Mouse (Mus musculus) cerebellum, adult 2 months (tissue): ENCODE results near the gene Gm20458. TPM values are rescaled to one million over a fixed set of nuclear protein-coding genes. Genes with fewer than 3 reads are reported as not detected.

Source experiments
- DNase-seq, 2 experiments: peaks; one replicate each; pipeline ENCODE4 v3.0.0; 2021
- H3K27ac ChIP-seq: fragments of 200-500 bp; 2 replicates; pipeline ENCODE4 v1.5.1; 2012; ENCODE audit warnings: low read length, control low read depth, inconsistent platforms; ENCODE audit not compliant: insufficient read depth
- H3K27me3 ChIP-seq: fragments of 200-500 bp; 2 replicates; pipeline ENCODE4 v1.6.1; 2012; ENCODE audit warnings: inconsistent platforms, mild to moderate bottlenecking, low read length, moderate library complexity; ENCODE audit not compliant: control insufficient read depth, insufficient read depth
- H3K4me1 ChIP-seq: fragments of 200-500 bp; 2 replicates; pipeline ENCODE4 v1.6.1; 2011; ENCODE audit warnings: low read length; ENCODE audit not compliant: control insufficient read depth, insufficient read depth
- H3K4me3 ChIP-seq: fragments of 200-500 bp; replicated peaks from 2 replicates; pipeline ENCODE3; 2011; ENCODE audit warnings: mild to moderate bottlenecking, low read depth, low read length, control low read depth; ENCODE audit not compliant: insufficient read depth
- CTCF ChIP-seq: fragments of 200-500 bp; IDR thresholded peaks from 2 replicates; pipeline ENCODE4 v1.5.1; 2011; ENCODE audit warnings: low read depth, mild to moderate bottlenecking, control low read depth, low read length, moderate library complexity, borderline replicate concordance; ENCODE audit not compliant: insufficient read depth
- POLR2A ChIP-seq: fragments of 200-500 bp; IDR thresholded peaks from 2 replicates; pipeline ENCODE4 v1.6.1; 2011; ENCODE audit warnings: low read length, control low read depth, borderline replicate concordance; ENCODE audit not compliant: insufficient read depth
- WGBS: fragments of 180-500 bp; shearing (Covaris S2); methylation state at CpG from one replicate; pipeline ENCODE4 v1.1.7; 2018; 5-methylcytosine and 5-hydroxymethylcytosine counted together
- polyA plus RNA-seq: library from polyadenylated mRNA; depleted of rRNA; stranded (reverse); fragments of >200 nt; gene quantifications from 2 replicates; pipeline ENCODE4 v1.2.3, GENCODE M21; 2012

Gene Gm20458
- polyA plus RNA-seq, 1 experiment, result 16.7 TPM

DNA sequence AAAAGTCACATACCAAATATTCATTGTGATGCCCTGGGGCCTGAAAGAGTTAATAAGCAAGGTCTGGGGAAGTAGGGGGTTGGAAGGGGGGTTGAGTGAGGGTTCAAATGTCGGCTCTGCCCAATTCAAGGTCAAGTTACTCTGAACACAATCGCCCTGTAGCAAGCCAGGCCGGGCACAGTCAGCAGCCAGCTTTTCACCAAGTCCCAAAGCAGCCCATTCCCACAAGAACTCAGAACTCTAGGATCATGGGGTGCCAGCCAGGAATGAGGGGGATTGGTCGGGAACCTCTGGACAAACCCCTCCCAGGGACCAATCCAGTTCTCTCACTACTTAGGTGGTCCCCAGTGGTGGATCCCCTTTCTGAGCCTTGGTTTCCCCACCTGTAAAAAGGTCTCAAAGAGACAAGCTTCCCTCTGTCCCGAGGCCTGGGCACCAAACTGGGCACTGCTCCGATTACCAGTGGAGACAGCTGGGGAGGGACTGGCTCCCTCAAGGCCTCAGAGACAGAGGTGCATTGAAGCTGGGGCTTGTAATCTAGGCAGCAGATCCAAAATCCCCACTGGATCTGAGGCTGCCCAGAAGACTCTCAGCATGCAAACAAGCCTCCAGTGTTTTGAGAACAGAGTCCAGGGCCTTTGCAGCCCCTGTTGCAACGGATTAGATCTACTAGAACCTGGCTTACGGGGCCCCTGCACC is 24.4 kb upstream of the Gm20458 start:
- TF ChIP-seq CTCF (no peak), POLR2A (no peak)
- Histone ChIP-seq H3K27me3 (no peaks in the 10 kb centered on the region), H3K4me1 (no peaks in the 10 kb centered on the region), H3K4me3 (no peak overlapping the region), H3K27ac (peak overlapping the region; percentile 17; the same call in 1 of the 2 replicates)
- DNase-seq, result peak in 1 of 2 experiments; percentile 33
- 26% methylated on average over 8 of the region's 8 CpGs for WGBS

DNA sequence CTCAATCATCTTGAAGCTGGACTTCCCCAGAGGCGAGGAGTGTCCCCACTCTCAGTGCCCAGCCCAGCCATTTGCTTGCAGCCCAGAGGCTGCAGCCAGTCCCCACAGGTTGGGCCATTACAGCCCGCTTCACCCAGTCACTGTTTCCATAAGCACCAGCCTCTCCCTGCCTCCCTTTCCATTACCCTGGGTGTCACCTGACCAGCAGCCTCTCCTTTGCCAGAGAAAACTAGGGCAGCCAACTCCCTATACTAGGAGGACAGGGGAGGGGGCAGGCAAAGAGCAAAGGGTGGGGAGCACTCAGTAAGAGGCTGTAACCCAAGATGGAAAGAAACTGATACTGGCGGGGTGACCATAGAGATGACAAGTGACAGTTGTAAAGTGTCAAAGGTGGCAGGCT is 23.8 kb upstream of the Gm20458 start:
- Histone ChIP-seq H3K27me3 (no peaks in the 10 kb centered on the region), H3K4me1 (no peaks in the 10 kb centered on the region), H3K27ac (peak overlapping the region; percentile 17; the same call in 1 of the 2 replicates), H3K4me3 (no peak overlapping the region)
- no peak for DNase-seq
- 55% methylated on average over 3 of the region's 3 CpGs for WGBS
- TF ChIP-seq POLR2A (no peak), CTCF (no peak)

DNA sequence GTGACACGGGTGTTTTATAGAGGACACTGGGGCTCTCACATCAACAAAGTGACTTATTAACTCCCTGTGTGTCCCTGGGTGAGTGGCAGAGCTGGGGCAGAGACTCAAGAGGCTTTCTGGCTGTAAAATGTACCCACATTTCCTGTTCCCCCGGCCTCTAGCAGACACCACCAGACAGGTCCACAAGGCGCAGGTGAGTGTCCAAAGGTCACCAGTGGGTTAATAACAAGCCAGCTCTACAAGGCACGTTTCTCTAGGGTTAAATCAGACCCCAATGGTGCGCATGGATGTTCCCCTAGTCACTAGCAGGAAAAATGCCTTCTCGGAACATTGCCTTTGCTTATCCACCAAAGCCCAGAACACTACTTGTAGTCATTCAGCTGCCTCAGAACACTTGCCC is 23.1 kb upstream of the Gm20458 start:
- no peaks in the 10 kb centered on the region for H3K4me1 ChIP-seq
- peak overlapping the region; percentile 16 for H3K4me3 ChIP-seq
- no peaks in the 10 kb centered on the region for H3K27me3 ChIP-seq

DNA sequence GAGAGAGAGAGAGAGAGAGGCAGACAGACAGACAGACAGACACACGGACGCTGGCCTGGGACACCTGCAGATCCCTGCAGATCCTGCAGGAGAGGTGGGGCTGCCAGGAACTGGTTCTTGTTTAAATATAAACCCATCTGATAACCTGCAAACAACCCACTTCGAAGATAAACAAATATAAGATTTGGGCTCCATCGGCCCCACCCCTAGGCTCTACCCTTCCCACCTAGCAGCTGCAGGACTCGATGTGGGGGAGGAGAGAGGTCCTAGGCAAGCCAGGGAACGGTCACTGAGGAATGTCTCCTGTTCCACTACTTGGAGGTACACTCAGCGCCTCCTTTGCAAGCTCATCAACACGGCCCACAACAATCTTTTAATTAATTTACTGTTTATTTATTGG is 22.5 kb upstream of the Gm20458 start:
- H3K27ac ChIP-seq, result peak overlapping the region; percentile 41
- 75% methylated on average over 8 of the region's 8 CpGs for WGBS
- no peak overlapping the region for H3K4me3 ChIP-seq
- H3K4me1 ChIP-seq, result no peaks in the 10 kb centered on the region
- H3K27me3 ChIP-seq, result no peaks in the 10 kb centered on the region
- TF ChIP-seq POLR2A (no peak), CTCF (no peak)
- DNase-seq, result no peak

More for the DNA sequence above, 23.1 kb upstream of the Gm20458 start:
- no peak for DNase-seq
- peak overlapping the region; percentile 41; the same call in 1 of the 2 replicates for H3K27ac ChIP-seq
- 74% methylated on average over 6 of the region's 6 CpGs for WGBS
- TF ChIP-seq POLR2A (no peak), CTCF (no peak)

DNA sequence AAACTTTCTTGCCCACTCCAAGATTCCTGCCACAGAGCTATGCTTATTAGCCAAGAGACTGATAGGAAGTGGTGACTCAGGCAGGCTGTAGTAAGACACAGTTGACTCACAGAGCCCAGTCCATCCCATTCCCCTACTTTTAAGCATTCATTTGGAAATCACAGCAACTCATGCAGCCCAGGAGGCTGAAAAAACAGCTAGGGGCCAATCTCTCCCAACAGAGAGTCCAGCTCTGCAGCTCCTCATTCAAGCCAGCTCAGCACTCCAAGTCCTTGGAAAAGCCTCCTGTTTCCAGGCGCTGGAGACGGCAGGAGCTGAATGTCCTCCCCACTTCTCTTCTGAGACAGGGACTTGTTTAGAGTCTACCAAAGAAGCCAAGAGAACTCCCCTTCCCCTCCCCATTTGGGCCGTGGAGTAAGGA is 21.8 kb upstream of the Gm20458 start:
- 52% methylated on average over 3 of the region's 3 CpGs for WGBS
- TF ChIP-seq POLR2A (no peak), CTCF (no peak)
- Histone ChIP-seq H3K27ac (peak overlapping the region; percentile 32; the same call in 1 of the 2 replicates), H3K4me1 (no peaks in the 10 kb centered on the region), H3K4me3 (no peak overlapping the region), H3K27me3 (no peaks in the 10 kb centered on the region)
- DNase-seq, result peak in 1 of 2 experiments; percentile 53

DNA sequence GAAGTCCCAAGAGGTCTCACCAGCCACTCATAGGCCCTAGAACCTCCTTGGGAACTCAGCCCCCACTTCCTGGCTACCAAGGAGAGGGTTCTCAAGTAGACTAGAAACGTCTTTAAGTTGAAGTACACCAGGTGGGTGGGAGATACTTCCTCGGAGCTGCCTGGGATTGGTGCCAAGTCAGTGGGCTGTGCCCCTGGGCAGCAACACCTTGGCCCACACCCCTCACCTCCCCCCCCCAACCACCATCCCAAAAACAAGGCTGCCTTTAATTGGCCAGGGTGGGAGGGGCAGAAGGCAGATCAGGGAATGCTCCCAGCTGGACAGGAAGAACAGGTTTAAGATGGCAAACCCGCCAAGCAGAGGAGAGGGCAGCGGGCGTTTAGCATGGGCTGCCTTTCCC is 20.5 kb upstream of the Gm20458 start:
- WGBS, result 64% methylated on average over 5 of the region's 5 CpGs
- no peaks in the 10 kb centered on the region for H3K27me3 ChIP-seq
- no peak overlapping the region for H3K27ac ChIP-seq
- no peak for DNase-seq
- no peak overlapping the region for H3K4me3 ChIP-seq
- no peaks in the 10 kb centered on the region for H3K4me1 ChIP-seq
- TF ChIP-seq CTCF (no peak), POLR2A (no peak)

DNA sequence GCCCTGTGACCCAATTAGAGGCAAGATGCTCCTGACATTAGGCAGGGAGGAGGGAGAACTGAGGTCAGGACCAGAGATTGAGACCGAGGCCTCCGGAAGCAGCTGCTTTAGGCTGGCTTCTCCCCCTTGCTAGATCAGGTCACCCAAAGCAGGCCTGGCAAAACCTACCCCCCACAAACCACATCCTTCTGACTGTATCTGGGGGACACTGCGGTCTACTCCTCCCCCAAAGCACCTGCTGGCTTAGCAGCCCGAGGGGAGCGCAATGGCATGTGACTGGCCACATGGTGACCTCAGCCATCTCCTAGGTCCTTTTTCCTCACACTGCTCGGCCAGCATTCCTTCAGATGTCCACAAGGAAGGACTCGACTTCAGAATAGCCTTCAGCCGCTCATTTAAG is 19.6 kb upstream of the Gm20458 start:
- Histone ChIP-seq H3K27me3 (no peaks in the 10 kb centered on the region), H3K27ac (peak overlapping the region; percentile 50), H3K4me1 (no peaks in the 10 kb centered on the region), H3K4me3 (peak overlapping the region; percentile 32)
- DNase-seq, result no peak
- 47% methylated on average over 8 of the region's 8 CpGs for WGBS
- TF ChIP-seq CTCF, result no peak
- no peak for TF ChIP-seq POLR2A

DNA sequence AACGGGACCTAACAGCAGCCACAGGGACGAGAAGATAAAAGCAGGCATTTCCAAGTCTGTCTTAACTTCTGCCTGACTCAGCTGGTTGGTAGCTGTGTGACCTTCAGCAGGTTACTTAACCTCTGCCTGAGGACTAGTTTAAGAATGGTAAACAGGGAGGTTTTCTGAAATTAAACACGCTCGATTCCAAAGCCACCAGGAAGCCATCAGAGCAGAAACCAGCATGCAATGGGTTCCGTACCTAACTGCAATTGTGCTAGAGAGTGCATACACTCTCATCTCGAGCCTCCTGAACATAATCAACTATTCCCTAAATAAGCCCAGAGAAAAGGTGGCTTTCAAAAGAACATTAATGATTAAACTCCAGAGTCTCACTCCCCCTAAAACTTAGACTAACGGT is 19.0 kb upstream of the Gm20458 start:
- no peaks in the 10 kb centered on the region for H3K27me3 ChIP-seq
- H3K4me1 ChIP-seq, result no peaks in the 10 kb centered on the region
- DNase-seq, result no peak
- peak overlapping the region; percentile 45 for H3K4me3 ChIP-seq
- 43% methylated on average over 7 of the region's 7 CpGs for WGBS
- H3K27ac ChIP-seq, result peak overlapping the region; percentile 50; the same call in 1 of the 2 replicates
- TF ChIP-seq CTCF (no peak), POLR2A (no peak)
